Mouse (Mus musculus): Measurements from ENCODE around the gene Calml4.
"Not testable (repeated sequence)": the region's sequence is repeated elsewhere in the genome, so short reads cannot be mapped to it uniquely, and the experiment has no call there.

The Calml4 gene

GRCm38 (mm10) chr9:62834906-62835305, 23.0 kb upstream of the Calml4 start:
- DNase-seq (ENCODE audit: extremely low read depth, low read depth, low spot score), result no peak

DNA sequence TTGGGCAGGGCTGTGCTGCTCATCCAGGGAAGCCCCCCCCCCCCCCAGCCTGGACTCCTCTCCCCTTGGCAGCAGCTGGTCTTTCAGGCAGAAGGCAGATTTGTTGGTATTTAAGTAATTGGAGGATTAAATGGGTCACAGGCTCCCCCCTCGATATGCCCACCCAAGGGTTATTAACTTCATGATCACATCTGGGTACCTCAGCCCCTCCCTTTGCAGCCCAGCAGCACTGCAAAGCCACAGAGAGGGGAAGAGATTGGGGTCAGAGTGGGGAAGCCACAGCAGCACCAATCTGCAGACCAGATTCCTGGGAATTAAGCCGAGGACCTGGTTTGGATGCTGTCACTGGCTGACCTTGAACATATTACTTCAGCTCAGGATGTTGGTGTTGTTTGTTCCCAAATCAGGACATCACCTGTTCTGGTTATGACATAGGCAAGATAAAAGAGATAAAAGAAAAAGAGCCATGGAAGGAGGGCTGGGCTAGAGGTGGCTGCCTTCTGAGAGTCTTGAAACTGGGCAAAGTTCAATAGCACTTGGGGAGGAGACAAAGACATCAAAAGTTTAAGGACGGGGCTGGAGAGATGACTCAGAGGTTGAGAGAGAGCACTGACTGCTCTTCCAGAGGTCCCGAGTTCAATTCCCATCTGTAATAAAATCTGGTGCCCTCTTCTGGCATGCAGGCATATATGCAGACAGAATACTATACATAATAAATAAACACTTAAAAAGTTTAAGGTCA, 22.0 kb upstream of the Calml4 start:
- DNase-seq (ENCODE audit: extremely low read depth, low read depth, low spot score), result no peak

DNA sequence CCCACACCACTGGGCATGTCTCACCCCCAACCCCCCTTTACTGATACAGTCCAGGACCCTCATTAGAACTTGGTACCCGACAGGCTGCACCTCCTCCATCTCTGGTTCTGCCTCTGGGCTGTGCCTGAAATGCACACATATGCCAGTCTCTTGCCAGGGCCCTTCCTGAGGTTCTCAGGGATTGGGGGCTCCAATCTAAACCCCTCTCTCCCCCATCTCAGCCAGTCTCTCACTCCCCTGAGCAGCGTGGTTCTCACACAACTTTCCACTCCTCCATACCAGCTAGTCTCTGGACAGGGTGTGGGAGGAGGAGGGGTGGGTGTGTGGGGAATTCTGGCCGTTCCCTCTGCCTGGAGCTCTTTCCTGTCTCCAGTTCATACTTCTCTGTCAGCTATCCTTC, 20.3 kb upstream of the Calml4 start:
- no peak for DNase-seq (ENCODE audit: extremely low read depth, low read depth, low spot score)

GRCm38 (mm10) chr9:62838146-62838505, 19.8 kb upstream of the Calml4 start:
- DNase-seq (ENCODE audit: extremely low read depth, low read depth, low spot score), result no peak

DNA sequence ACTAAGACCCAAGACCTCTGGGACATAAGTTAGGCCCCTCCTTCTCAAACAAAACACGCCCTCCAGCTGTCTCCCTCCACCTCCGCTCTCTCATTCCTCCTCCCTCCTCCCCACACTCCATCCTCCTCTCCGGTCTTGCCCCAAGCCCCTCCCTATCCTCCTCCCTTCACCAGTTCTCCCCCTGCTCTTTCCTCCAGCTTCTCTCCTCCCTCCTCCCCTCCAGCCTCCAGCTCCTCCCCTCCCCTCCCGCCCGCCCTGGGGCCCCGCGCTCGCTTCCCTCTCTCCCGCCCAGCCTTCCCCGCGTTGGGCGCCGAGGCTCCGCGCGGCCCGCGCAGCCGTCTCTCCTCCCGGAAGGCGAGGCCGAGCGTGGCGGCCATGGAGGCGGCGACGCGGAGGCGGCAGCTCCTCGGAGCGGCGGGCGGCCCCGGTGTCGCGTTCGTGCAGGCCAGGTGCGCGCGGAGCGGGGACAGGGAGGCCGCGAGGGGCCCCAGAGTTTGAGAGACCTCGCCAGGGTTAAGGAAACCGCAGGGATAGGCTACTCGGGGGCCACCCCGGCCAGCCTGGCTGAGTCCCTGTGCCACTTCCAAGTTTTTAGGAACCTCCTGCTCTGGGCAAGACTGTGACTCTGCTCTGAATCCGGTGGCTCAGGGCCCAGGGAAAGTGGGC, 19.2 kb upstream of the Calml4 start, which contains the start of gene Cln6:
Gene Cln6 (plus strand): TSS at position 280 of the 666 bp plus-strand sequence.
- DNase-seq (ENCODE audit: extremely low read depth, low read depth, low spot score), result no peak

DNA sequence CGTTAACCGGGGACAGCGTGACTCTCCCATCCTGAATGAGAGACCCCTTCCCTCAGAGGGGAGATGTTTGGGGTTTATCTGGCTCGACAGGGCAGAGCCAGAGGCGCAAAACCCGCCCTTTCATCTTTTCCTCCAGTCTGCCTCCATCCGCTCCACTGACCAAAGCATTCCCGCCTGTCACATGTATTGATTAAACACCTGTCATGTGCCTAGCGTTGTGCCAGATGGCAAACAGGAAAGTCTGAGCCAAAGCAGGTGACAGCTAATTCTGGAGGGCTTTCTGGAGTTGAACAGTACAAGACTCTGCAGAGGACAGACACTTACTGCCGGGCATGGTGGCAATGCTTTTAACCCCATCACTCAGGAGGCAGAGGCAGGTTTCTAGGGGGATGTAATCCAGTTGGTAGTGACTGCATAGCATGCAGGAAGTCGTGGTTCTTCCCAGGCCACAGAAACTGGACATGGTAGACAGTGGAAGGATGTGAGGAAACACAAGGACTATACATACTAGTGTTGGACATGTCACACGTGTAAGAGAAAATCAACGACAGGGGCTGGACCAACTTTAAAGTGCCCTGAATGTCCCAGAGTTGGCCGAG, 18.6 kb upstream of the Calml4 start:
- no peak for DNase-seq (ENCODE audit: extremely low read depth, low read depth, low spot score)

- DNase-seq (ENCODE audit: extremely low read depth, low read depth, low spot score), result no peak
Observed at GRCm38 (mm10) chr9:62843356-62844024, 14.4 kb upstream of the Calml4 start.

DNA sequence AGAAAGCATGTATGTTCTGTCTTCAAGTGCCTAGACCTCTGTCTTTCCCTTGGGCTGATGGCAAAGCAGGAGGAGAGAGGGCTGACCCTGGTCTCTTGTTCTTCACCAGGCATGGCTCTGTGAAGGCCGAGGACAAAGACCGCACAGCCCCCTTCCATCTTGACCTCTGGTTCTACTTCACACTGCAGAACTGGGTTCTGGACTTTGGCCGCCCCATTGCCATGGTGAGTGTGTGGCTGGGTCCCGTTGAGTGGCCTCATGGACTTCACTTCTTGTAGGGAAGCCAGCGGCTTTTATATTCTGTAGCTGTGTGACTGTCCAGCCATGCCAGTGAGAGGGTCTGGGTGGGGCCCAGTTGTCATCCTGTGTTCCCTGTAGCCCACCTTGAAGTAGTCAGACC, 13.4 kb upstream of the Calml4 start:
- no peak for DNase-seq (ENCODE audit: extremely low read depth, low read depth, low spot score)

DNA sequence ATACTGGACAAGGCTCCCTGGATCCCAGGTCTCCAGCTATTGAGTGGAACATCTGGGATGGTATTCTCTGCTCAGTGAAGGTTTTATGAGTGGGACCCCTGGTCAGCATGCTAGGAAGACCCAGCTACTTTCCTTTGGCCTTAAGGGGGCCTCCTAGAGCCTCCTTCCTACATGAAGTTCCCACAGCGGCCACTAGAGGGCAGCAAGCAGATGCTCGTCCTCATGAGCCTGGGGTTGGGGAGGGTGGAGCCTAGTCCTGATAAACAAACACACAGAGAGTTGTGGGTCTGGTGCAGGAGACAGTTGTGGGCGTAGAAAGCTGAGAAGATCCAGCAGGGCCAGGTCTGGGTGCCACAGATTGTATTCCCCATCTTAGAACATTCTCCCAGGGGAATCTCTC, 10.2 kb upstream of the Calml4 start:
- DNase-seq (ENCODE audit: extremely low read depth, low read depth, low spot score), result no peak

DNA sequence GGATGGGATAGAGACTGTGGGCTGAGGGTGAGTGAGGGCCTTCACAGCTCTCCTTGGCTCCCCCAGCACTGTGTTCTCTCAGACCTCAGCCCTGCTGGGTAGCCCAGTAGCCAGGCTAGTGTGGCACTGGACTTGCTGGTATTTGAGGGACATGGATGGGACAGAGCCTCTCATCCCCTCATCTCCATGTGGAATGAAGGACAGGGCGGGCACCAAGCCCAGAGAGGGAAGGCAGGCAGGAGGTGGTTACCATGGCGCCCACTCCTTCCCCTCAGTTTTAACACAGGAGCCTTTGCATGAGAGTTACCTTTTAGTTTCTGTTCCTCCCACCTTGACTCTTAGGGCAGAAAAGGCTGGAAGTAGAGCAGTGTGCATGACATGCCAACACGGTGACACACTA, 9.2 kb upstream of the Calml4 start:
- DNase-seq (ENCODE audit: extremely low read depth, low read depth, low spot score), result no peak

- DNase-seq (ENCODE audit: extremely low read depth, low read depth, low spot score), result no peak
Observed at GRCm38 (mm10) chr9:62851571-62851970, 6.3 kb upstream of the Calml4 start.

GRCm38 (mm10) chr9:62854483-62854882, 3.4 kb upstream of the Calml4 start:
- DNase-seq (ENCODE audit: extremely low read depth, low read depth, low spot score), result no peak

DNA sequence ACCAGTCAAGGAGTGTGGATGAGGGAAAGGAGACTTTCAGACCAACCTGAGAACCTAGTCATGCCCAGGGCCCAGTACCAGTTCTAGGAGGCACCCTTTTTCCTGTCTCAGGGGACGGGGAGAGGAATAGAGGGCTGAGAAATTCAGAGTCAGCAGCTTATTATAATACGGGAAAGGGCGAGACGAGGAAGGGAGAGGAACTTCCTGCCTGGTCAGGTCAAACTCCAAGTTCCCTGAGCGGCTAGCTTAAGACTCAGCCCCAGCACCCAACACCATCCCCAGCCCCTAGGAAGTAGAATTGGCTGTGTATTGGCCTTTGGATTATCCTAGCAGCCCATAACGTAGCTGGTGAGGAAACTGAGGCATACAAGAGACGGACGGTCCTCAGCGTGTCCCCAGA, 664 bp upstream of the Calml4 start:
- DNase-seq (ENCODE audit: extremely low read depth, low read depth, low spot score), result no peak

DNA sequence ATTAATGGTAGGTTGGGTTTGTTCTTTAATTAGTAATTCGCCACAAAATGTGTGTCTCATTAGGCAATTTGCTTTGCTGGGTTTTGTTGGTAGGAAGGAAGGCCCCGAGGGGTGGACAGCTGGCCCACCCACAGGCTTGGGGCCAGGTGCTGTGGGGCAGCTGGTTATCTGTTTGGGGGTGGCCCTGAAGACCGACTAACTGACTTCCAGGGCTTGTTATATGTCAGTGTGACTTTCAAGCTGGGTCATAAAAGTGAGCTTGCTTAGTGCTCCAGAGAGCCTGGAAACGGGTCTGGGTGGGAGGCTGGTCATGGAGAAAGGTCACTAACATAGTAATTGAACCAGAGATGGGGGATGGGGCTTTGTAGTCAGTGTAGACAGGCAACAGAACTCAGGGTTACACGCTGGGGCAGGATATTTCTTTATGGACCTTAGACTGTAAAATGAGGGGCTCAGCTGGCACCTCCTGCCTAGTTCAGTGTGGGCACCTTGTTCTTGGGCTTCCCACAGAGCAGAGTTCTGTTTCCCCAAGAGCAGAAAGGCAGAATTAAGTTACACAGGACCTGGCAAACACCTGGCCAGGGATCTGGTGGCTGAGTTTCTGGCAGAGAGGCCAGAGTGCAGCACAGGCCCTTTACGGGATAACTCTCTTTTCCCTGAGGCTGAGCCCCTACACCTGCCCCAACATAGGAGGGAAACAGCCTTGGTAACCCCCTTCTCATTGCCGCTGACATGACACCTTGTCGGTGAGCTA, 563 bp downstream of the Calml4 start:
- no peak for DNase-seq (ENCODE audit: extremely low read depth, low read depth, low spot score)

- DNase-seq (ENCODE audit: extremely low read depth, low read depth, low spot score), result not testable (repeated sequence)
Observed at GRCm38 (mm10) chr9:62860102-62860501, 2.2 kb downstream of the Calml4 start.

DNA sequence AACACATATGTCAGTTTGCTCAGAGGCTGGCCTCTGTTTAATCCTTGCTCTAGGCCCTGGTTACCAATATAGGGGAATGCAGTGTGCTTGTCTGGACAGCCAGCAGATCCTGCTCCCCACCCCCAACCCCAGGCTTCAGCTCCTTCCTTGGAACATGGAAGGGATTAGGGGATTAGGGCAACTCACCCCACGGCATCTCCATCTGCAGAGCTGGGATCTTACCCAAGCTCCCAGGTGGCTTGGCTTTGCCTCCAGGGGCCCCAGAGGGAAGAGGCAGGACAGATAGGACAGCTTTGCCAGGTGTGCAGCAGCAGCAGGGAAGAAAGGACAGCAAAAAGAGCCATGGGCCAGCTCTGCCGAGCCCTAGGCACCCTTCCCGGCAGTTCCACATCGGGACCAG, 3.0 kb downstream of the Calml4 start:
- DNase-seq (ENCODE audit: extremely low read depth, low read depth, low spot score), result peak; percentile 33

DNA sequence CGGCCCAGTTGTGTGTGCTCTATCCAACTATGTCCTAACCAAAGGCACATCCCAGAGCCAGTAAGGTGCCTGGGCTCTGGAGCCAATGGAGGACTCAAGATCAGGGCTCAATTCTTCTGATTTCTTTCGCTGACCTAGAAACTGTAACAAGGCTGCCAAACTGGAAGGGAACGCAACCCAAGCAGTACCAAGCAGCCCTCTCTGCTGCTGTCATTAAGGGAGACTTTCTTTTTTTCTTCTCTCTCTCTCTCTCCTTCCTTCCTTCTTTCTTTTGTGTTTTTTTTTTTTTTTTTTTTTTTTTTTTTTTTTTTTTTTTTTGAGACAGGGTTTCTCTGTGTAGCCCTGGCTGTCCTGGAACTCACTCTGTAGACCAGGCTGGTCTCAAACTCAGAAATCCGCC, 11.4 kb downstream of the Calml4 start:
- not testable (repeated sequence) for DNase-seq (ENCODE audit: extremely low read depth, low read depth, low spot score)

GRCm38 (mm10) chr9:62870728-62871127, 12.8 kb downstream of the Calml4 start:
- DNase-seq (ENCODE audit: extremely low read depth, low read depth, low spot score), result no peak

- no peak for DNase-seq (ENCODE audit: extremely low read depth, low read depth, low spot score)
Observed at GRCm38 (mm10) chr9:62876966-62877616, 19.2 kb downstream of the Calml4 start.

DNA sequence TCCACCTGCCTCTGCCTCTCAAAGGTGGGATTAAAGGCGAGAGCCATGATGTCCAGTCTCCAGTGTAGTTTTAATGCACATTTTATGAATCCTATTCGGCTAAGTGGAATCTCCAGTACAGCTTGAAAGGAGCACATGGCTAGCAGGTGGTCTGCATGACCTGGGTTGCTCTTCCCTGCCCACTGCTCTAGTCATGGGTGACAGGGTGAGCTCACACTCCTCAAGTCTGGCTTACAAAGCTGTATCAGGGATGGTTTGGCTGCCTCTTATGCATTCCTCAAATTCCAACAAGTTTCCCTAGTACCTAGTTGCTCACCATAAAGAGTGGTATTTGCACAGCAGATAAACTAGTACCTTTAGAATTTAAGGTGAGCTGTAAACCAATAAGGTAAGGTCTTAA, 19.9 kb downstream of the Calml4 start:
- no peak for DNase-seq (ENCODE audit: extremely low read depth, low read depth, low spot score)

DNA sequence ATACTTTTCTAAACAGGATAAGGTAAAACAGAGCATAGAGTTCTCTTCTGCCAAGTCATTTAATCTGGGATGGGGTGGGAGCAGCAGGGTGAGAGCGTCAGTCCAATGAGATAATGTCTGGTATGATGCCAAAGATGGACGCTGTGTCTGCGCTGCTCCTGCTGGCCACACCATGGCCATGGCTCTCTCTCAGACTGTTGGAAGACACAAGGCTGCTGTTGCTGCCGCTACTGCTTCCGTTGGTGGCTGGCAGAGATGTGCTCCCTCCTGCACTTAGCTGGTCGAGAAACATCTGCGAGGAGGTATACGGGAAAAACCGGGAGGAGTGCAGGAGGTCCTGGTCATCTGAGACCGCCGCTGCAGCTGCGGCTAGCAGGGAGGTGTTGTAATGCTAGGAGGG, 24.0 kb downstream of the Calml4 start:
- DNase-seq (ENCODE audit: extremely low read depth, low read depth, low spot score), result no peak
